Comparison of ENCODE assay signal across 8 mouse cellular contexts in genomic region chrX:99975985-99976924, GRCm38 (mm10). TPM values are rescaled to one million over a fixed set of nuclear protein-coding genes. Genes with fewer than 3 reads are reported as not detected.
A peak's percentile ranks its signal among the peaks of the same experiment; 100 is the strongest.
DNase-seq lines count a peak whose midpoint lies in the region; ATAC-seq and TF ChIP-seq lines count a peak whose summit lies in the region.

No protein-coding gene starts in this region.

- H3K9me3 ChIP-seq in hindbrain, embryonic 16.5 days (ENCODE audit: control insufficient read depth, low read length), result no peaks in the 10 kb centered on the region
- no peaks in the 10 kb centered on the region for H3K9me3 ChIP-seq in liver, embryonic 11.5 days (ENCODE audit: control insufficient read depth, low read length)
- no peaks in the 10 kb centered on the region for H3K9me3 ChIP-seq in midbrain, embryonic 16.5 days (replicated peaks; ENCODE audit: control insufficient read depth, low read length, poor library complexity, severe bottlenecking)

- H3K27ac ChIP-seq in left cerebral cortex, adult 2 months, result no peak overlapping the region
- H3K27ac ChIP-seq in hindbrain, embryonic 16.5 days (ENCODE audit: low read depth, low read length), result no peak overlapping the region
- H3K27ac ChIP-seq in liver, embryonic 11.5 days (ENCODE audit: low read depth, low read length), result no peak overlapping the region
- H3K27ac ChIP-seq in midbrain, embryonic 16.5 days (ENCODE audit: low read length), result no peak overlapping the region

- WGBS in hindbrain, embryonic 16.5 days, result 21% methylated on average over 41 of the region's 48 CpGs
- WGBS in liver, embryonic 11.5 days, result 17% methylated on average over 48 of the region's 48 CpGs
- WGBS in midbrain, embryonic 16.5 days, result 19% methylated on average over 40 of the region's 48 CpGs

- no peak for ATAC-seq in hindbrain, embryonic 16.5 days
- peak; percentile 24 for ATAC-seq in liver, embryonic 11.5 days (replicated peaks; ENCODE audit: low FRiP score)
- peak; percentile 13 for ATAC-seq in midbrain, embryonic 16.5 days

- peak in 1 of 2 experiments; percentile 7 for DNase-seq in left cerebral cortex, adult 2 months (ENCODE audit: extremely low spot score in 1 of 2, low spot score in 2 of 2)
- DNase-seq in left cerebral cortex, postnatal 14 days (ENCODE audit: low spot score in 2 of 2), result no peak
- DNase-seq in cerebellum, postnatal 10 days, result peak; percentile 12 to 39
- peak; percentile 20 for DNase-seq in gastrocnemius, postnatal 25 days
- peak; percentile 34 for DNase-seq in liver, embryonic 11.5 days (ENCODE audit: low spot score)
- DNase-seq in thymus, postnatal 14 days, result peak; percentile 2

- peak overlapping the region; percentile 65 for H3K9ac ChIP-seq in hindbrain, embryonic 16.5 days (ENCODE audit: low read depth, low read length)
- H3K9ac ChIP-seq in liver, embryonic 11.5 days (ENCODE audit: low read depth, low read length), result peak overlapping the region; percentile 52
- H3K9ac ChIP-seq in midbrain, embryonic 16.5 days (ENCODE audit: low read depth, low read length), result peak overlapping the region; percentile 58

- no peaks in the 10 kb centered on the region for H3K36me3 ChIP-seq in hindbrain, embryonic 16.5 days (ENCODE audit: control insufficient read depth, insufficient read depth, low read length)
- no peaks in the 10 kb centered on the region for H3K36me3 ChIP-seq in liver, embryonic 11.5 days (ENCODE audit: control insufficient read depth, insufficient read depth, low read length)
- no peaks in the 10 kb centered on the region for H3K36me3 ChIP-seq in midbrain, embryonic 16.5 days (ENCODE audit: control insufficient read depth, insufficient read depth, low read length)

- intact Hi-C loops in left cerebral cortex, adult 2 months (cut with DNase I), result loop anchor here (2.0 to 10.0 kb wide), 4 partner anchors 123 to 841 kb away; partner anchors contain the start of genes Efnb1 and Tmem28
- intact Hi-C loops in left cerebral cortex, postnatal 14 days (cut with DNase I), result loop anchor here (2.0 to 5.0 kb wide), 2 partner anchors 123 to 154 kb away; partner anchors contain the start of gene Tmem28

- H3K4me3 ChIP-seq in left cerebral cortex, adult 2 months, result peak overlapping the region; percentile 58
- peak overlapping the region; percentile 59 for H3K4me3 ChIP-seq in hindbrain, embryonic 16.5 days (ENCODE audit: low read length)
- H3K4me3 ChIP-seq in liver, embryonic 11.5 days (ENCODE audit: low read depth, low read length), result peak overlapping the region; percentile 49
- peak overlapping the region; percentile 58 for H3K4me3 ChIP-seq in midbrain, embryonic 16.5 days (ENCODE audit: low read depth, low read length)

- TF ChIP-seq CTCF in left cerebral cortex, adult 2 months (IDR thresholded peaks at IDR 0.05), result no peak

- peak overlapping the region; percentile 87 for H3K4me2 ChIP-seq in hindbrain, embryonic 16.5 days (ENCODE audit: low read length)
- H3K4me2 ChIP-seq in liver, embryonic 11.5 days, result peak overlapping the region; percentile 86
- peak overlapping the region; percentile 65 for H3K4me2 ChIP-seq in midbrain, embryonic 16.5 days (ENCODE audit: low read length)

- H3K4me1 ChIP-seq in hindbrain, embryonic 16.5 days (ENCODE audit: control insufficient read depth, insufficient read depth, low read depth, low read length), result no peaks in the 10 kb centered on the region
- no peaks in the 10 kb centered on the region for H3K4me1 ChIP-seq in liver, embryonic 11.5 days (replicated peaks; ENCODE audit: control insufficient read depth, insufficient read depth, low read length)
- H3K4me1 ChIP-seq in midbrain, embryonic 16.5 days (ENCODE audit: control insufficient read depth, insufficient read depth, low read length), result no peaks in the 10 kb centered on the region

- H3K27me3 ChIP-seq in hindbrain, embryonic 16.5 days (replicated peaks; ENCODE audit: control insufficient read depth, insufficient read depth, low read length), result 0 out of 2 replicates have a peak, but pooled peaks cover 2% of the 10 kb centered on the region
- peaks cover 9% of the 10 kb centered on the region for H3K27me3 ChIP-seq in liver, embryonic 11.5 days (replicated peaks; ENCODE audit: control insufficient read depth, insufficient read depth, low read length)
- peaks cover 3% of the 10 kb centered on the region; the same call in 1 of the 2 replicates for H3K27me3 ChIP-seq in midbrain, embryonic 16.5 days (ENCODE audit: control insufficient read depth, insufficient read depth, low read depth, low read length)

RNA-seq across cellular contexts. Expression of gene Eda, which starts 0.8 kb away (rescaled TPM):
- 1 to 10 TPM; 3.5 to 5.9 TPM for total RNA-seq in left cerebral cortex, adult 2 months (2021)
- 1 to 10 TPM; 5.1 to 7.0 TPM for total RNA-seq in left cerebral cortex, postnatal 14 days (2021)
- total RNA-seq in gastrocnemius, postnatal 25 days (2021), result 1 to 10 TPM; 2.3 to 3.6 TPM
- 2.2 and 2.5 TPM in 2 replicates for polyA plus RNA-seq in hindbrain, embryonic 16.5 days (2015; fragmentation: Nextera tagmentation; extraction: Ambion mirVana)
- 0.80 and 1.1 TPM in 2 replicates for polyA plus RNA-seq in liver, embryonic 11.5 days (2014; fragmentation: Nextera tagmentation; extraction: Ambion mirVana)
- 2.0 and 2.2 TPM in 2 replicates for polyA plus RNA-seq in midbrain, embryonic 16.5 days (2015; fragmentation: Nextera tagmentation; extraction: Ambion mirVana)

Comparison
In these comparisons a context has a peak if more than half of its experiments do, and no peak if none do; other contexts are left out.
1. DNase-seq: peak in cerebellum, postnatal 10 days (2 of 2), gastrocnemius, postnatal 25 days (single experiment), liver, embryonic 11.5 days (single experiment) and thymus, postnatal 14 days (single experiment); none in left cerebral cortex, postnatal 14 days (0 of 2).
2. Peak in every context shown above with its lines, with median percentiles within 50 percentile points of each other: H3K4me3 ChIP-seq, H3K4me2 ChIP-seq and H3K9ac ChIP-seq.